Mouse (Mus musculus): ENCODE data around the gene Cabp2. TPM values are rescaled to one million over a fixed set of nuclear protein-coding genes. Genes with fewer than 3 reads are reported as not detected.

Gene Cabp2
- polyA plus RNA-seq, 1 experiment from 2014 or later, result not detected

DNA sequence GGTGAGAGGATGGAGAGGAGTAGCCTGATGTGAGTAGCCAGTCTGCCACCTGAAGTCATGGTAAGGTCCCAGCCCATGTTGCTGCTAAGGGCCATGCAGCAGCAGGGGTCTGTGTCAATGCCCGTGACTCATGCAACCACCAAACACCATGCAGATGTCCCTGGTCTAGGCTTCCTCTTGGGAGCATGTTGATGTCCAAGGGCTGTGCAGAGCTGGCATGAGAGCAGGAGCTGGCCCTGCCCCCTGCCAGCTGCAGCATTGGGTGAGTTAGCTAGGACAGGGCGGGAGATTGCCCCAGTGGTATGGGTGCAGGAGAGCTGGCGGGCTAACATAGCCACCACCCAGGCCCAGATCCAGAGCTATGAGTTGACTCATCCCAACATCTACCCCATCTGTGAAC lies 9.1 kb downstream of the Cabp2 start:
- ATAC-seq (ENCODE audit: insufficient number of reproducible peaks, insufficient read depth, low FRiP score, low read depth), result no peak
- H3K4me3 ChIP-seq (ENCODE audit: low read depth, low read length), result no peak overlapping the region
- H3K4me1 ChIP-seq (ENCODE audit: control insufficient read depth, insufficient read depth, low read length), result no peaks in the 10 kb centered on the region
- H3K9ac ChIP-seq (replicated peaks; ENCODE audit: low read depth, low read length), result no peak overlapping the region
- WGBS, result 90% methylated on average over 3 of the region's 3 CpGs
- H3K27me3 ChIP-seq (ENCODE audit: control insufficient read depth, insufficient read depth, low read length), result no peaks in the 10 kb centered on the region
- H3K4me2 ChIP-seq (replicated peaks; ENCODE audit: low read depth, low read length), result no peak overlapping the region
- H3K27ac ChIP-seq (ENCODE audit: low read length), result no peak overlapping the region
- H3K9me3 ChIP-seq (ENCODE audit: control insufficient read depth, low read depth, low read length), result no peaks in the 10 kb centered on the region
- no peaks in the 10 kb centered on the region for H3K36me3 ChIP-seq (ENCODE audit: control insufficient read depth, insufficient read depth, low read length)

DNA sequence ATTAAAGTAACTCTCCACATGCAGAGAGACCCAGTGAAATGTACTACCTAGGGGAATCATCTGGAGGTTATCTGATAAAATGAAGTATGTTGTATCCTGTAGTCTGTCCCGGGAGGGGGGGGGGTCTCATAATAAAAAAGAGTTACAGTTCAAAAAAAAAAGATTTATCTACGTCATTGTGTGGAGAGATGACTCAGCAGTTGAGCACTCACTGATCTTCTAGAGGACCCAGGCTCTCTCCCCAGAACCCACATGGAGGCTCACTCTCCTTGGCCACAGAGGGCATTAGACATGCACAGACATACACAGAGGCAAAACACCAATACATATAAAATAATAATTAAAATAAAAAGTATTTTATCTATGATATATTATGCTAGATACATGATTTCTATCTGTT lies 10.0 kb downstream of the Cabp2 start:
- Histone ChIP-seq H3K36me3 (ENCODE audit: control insufficient read depth, insufficient read depth, low read length) (no peaks in the 10 kb centered on the region), H3K9ac (replicated peaks; ENCODE audit: low read depth, low read length) (no peak overlapping the region), H3K4me3 (ENCODE audit: low read depth, low read length) (no peak overlapping the region), H3K9me3 (ENCODE audit: control insufficient read depth, low read depth, low read length) (no peaks in the 10 kb centered on the region), H3K27me3 (ENCODE audit: control insufficient read depth, insufficient read depth, low read length) (no peaks in the 10 kb centered on the region), H3K27ac (ENCODE audit: low read length) (no peak overlapping the region), H3K4me2 (replicated peaks; ENCODE audit: low read depth, low read length) (no peak overlapping the region), H3K4me1 (ENCODE audit: control insufficient read depth, insufficient read depth, low read length) (peaks cover 3% of the 10 kb centered on the region; the same call in 1 of the 2 replicates)
- ATAC-seq (ENCODE audit: insufficient number of reproducible peaks, insufficient read depth, low FRiP score, low read depth), result no peak
- 60% methylated on average over 2 of the region's 2 CpGs for WGBS

- no peak overlapping the region for H3K9ac ChIP-seq (replicated peaks; ENCODE audit: low read depth, low read length)
- no peaks in the 10 kb centered on the region for H3K36me3 ChIP-seq (ENCODE audit: control insufficient read depth, insufficient read depth, low read length)
- no peak overlapping the region for H3K4me3 ChIP-seq (ENCODE audit: low read depth, low read length)
- 81% methylated on average over 3 of the region's 3 CpGs for WGBS
- peaks cover 4% of the 10 kb centered on the region; the same call in 1 of the 2 replicates for H3K4me1 ChIP-seq (ENCODE audit: control insufficient read depth, insufficient read depth, low read length)
- H3K27ac ChIP-seq (ENCODE audit: low read length), result no peak overlapping the region
- H3K9me3 ChIP-seq (ENCODE audit: control insufficient read depth, low read depth, low read length), result no peaks in the 10 kb centered on the region
- no peak overlapping the region for H3K4me2 ChIP-seq (replicated peaks; ENCODE audit: low read depth, low read length)
- no peak for ATAC-seq (ENCODE audit: insufficient number of reproducible peaks, insufficient read depth, low FRiP score, low read depth)
- H3K27me3 ChIP-seq (ENCODE audit: control insufficient read depth, insufficient read depth, low read length), result no peaks in the 10 kb centered on the region
Measured at GRCm38 (mm10) chr19:4092750-4093149, 11.4 kb downstream of the Cabp2 start.

DNA sequence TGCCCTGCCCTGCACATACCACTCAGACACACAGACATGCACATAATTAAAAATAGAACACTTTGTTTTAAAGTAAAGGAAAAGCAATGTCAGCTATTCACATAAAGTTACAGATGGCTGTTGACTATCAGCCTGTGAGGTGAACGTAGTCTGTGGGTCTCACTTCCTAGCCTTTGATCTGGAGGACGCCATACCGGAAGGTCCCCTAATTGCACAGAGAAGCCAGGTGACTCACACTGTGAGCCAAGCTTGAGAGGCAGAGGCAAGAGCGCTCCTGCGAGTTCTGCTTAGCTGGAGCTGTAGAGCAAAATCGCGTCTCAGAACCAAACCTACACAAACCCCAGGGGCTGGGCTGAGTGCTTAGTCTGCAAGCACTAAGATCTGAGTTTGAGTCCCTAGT lies 12.4 kb downstream of the Cabp2 start:
- H3K27me3 ChIP-seq (ENCODE audit: control insufficient read depth, insufficient read depth, low read length), result no peaks in the 10 kb centered on the region
- peaks cover 12% of the 10 kb centered on the region for H3K4me1 ChIP-seq (ENCODE audit: control insufficient read depth, insufficient read depth, low read length)
- WGBS, result 72% methylated on average over 7 of the region's 7 CpGs
- H3K27ac ChIP-seq (ENCODE audit: low read length), result no peak overlapping the region
- ATAC-seq (ENCODE audit: insufficient number of reproducible peaks, insufficient read depth, low FRiP score, low read depth), result no peak
- no peak overlapping the region for H3K4me3 ChIP-seq (ENCODE audit: low read depth, low read length)
- no peaks in the 10 kb centered on the region for H3K9me3 ChIP-seq (ENCODE audit: control insufficient read depth, low read depth, low read length)
- H3K36me3 ChIP-seq (ENCODE audit: control insufficient read depth, insufficient read depth, low read length), result no peaks in the 10 kb centered on the region
- H3K9ac ChIP-seq (replicated peaks; ENCODE audit: low read depth, low read length), result no peak overlapping the region
- H3K4me2 ChIP-seq (replicated peaks; ENCODE audit: low read depth, low read length), result no peak overlapping the region

DNA sequence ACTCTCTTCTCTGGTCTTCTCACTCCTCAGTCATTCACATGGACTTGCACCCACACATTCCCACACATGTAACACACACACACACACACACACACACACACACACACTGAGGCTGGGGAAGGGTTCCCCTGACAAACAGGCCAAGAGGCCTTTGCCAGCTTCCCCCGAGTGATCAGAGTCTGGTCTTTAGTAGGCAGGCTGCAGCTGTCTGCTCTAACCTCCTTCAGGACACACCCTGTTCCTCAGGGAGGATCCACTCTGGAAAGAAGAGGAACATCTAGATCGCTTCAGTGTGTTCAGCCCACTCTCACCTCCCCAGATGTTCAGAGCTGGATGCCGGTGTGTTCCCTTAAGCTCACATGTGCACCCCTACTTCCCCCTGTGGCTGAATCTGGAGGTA lies 13.0 kb downstream of the Cabp2 start:
- peaks cover 14% of the 10 kb centered on the region for H3K4me1 ChIP-seq (ENCODE audit: control insufficient read depth, insufficient read depth, low read length)
- ATAC-seq (ENCODE audit: insufficient number of reproducible peaks, insufficient read depth, low FRiP score, low read depth), result no peak
- H3K36me3 ChIP-seq (ENCODE audit: control insufficient read depth, insufficient read depth, low read length), result no peaks in the 10 kb centered on the region
- H3K4me3 ChIP-seq (ENCODE audit: low read depth, low read length), result no peak overlapping the region
- no peak overlapping the region for H3K4me2 ChIP-seq (replicated peaks; ENCODE audit: low read depth, low read length)
- no peak overlapping the region for H3K9ac ChIP-seq (replicated peaks; ENCODE audit: low read depth, low read length)
- no peak overlapping the region for H3K27ac ChIP-seq (ENCODE audit: low read length)
- no peaks in the 10 kb centered on the region for H3K9me3 ChIP-seq (ENCODE audit: control insufficient read depth, low read depth, low read length)
- 75% methylated on average over 3 of the region's 3 CpGs for WGBS
- H3K27me3 ChIP-seq (ENCODE audit: control insufficient read depth, insufficient read depth, low read length), result no peaks in the 10 kb centered on the region

DNA sequence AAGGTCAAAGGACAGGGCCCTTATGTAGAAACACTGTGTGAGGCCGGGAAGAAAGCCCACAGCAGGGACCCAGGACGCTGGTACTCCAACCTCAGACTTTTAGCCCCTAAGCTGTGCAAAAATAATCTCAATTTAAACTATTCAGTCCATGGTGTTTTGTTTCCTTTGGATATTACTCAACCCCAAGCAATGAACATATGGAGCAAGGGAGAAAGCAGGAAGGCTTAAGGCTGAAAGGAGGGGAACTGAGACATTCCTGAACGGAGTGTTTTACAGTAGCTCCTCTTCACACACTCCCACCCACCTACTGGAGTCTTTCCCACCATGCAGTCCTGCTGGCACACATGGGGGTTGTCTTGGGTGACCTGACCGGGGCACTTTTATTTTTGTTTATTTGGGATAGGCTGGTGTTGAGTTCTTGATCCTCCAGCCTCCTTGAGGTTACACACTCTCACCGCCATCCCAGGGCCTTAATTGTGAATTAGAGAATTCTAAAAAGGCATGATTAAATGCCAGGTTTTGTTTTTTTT lies 13.5 kb downstream of the Cabp2 start:
- Histone ChIP-seq H3K9ac (replicated peaks; ENCODE audit: low read depth, low read length) (no peak overlapping the region), H3K36me3 (ENCODE audit: control insufficient read depth, insufficient read depth, low read length) (no peaks in the 10 kb centered on the region), H3K27ac (ENCODE audit: low read length) (no peak overlapping the region), H3K27me3 (ENCODE audit: control insufficient read depth, insufficient read depth, low read length) (no peaks in the 10 kb centered on the region), H3K9me3 (ENCODE audit: control insufficient read depth, low read depth, low read length) (no peaks in the 10 kb centered on the region), H3K4me3 (ENCODE audit: low read depth, low read length) (no peak overlapping the region), H3K4me1 (ENCODE audit: control insufficient read depth, insufficient read depth, low read length) (peaks cover 19% of the 10 kb centered on the region), H3K4me2 (replicated peaks; ENCODE audit: low read depth, low read length) (no peak overlapping the region)
- ATAC-seq (ENCODE audit: insufficient number of reproducible peaks, insufficient read depth, low FRiP score, low read depth), result no peak
- 76% methylated on average over 5 of the region's 5 CpGs for WGBS

GRCm38 (mm10) chr19:4095802-4096201 lies 14.4 kb downstream of the Cabp2 start:
- H3K4me2 ChIP-seq (replicated peaks; ENCODE audit: low read depth, low read length), result no peak overlapping the region; the same call in 1 of the 2 replicates
- WGBS, result 68% methylated on average over 3 of the region's 3 CpGs
- no peak overlapping the region for H3K4me3 ChIP-seq (ENCODE audit: low read depth, low read length)
- no peaks in the 10 kb centered on the region for H3K36me3 ChIP-seq (ENCODE audit: control insufficient read depth, insufficient read depth, low read length)
- H3K9me3 ChIP-seq (ENCODE audit: control insufficient read depth, low read depth, low read length), result no peaks in the 10 kb centered on the region
- H3K27me3 ChIP-seq (ENCODE audit: control insufficient read depth, insufficient read depth, low read length), result peaks cover 3% of the 10 kb centered on the region; the same call in 1 of the 2 replicates
- H3K27ac ChIP-seq (ENCODE audit: low read length), result no peak overlapping the region
- no peak for ATAC-seq (ENCODE audit: insufficient number of reproducible peaks, insufficient read depth, low FRiP score, low read depth)
- peaks cover 20% of the 10 kb centered on the region for H3K4me1 ChIP-seq (ENCODE audit: control insufficient read depth, insufficient read depth, low read length)
- H3K9ac ChIP-seq (replicated peaks; ENCODE audit: low read depth, low read length), result no peak overlapping the region

DNA sequence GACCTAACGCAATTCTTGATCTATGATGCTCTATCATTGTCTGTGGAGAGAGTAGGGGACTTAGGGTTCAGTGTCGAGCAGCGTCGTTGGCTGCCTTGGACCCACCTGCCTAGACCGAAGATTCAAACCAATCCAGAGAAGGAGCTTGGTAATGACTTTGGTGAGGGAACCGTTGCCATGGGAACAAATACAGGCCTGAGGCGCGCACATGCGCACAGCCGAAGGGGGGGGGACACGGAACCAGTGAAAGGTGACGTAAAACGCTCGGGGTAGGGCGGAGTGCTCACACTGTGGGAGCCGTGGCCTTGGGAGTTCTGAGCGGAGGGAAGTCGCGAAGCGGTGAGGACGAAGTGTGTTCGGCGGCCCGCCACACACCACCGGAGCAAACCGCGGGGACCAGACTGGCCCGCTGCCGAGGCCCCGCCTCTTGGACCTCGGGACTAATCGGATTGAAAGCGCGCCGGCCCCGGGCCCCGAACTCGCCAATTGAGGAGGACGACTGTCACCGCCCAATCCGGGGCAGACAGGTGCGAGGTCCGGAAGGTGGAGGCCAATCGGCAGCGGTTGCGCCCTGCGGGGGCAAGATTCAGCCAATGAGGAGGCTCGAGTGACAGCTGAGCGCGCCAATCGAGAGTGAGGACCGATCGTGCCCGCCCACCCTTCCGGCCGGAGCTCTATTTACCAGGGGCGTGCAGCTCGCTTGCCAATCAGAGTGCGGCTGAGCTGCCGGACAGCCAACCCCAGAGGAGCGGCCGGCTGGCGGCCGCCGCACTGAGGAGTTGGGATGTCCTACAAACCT lies 15.5 kb downstream of the Cabp2 start, which contains the start of gene Cdk2ap2:
Gene Cdk2ap2, plus strand, starts transcription at position 541 of the 799 bp plus-strand sequence.
- under 1% methylated on average over 65 of the region's 65 CpGs for WGBS
- Histone ChIP-seq H3K4me2 (replicated peaks; ENCODE audit: low read depth, low read length) (peak within 1 kb of the TSS; percentile 55), H3K27ac (ENCODE audit: low read length) (peak within 1 kb of the TSS; percentile 76), H3K4me1 (ENCODE audit: control insufficient read depth, insufficient read depth, low read length) (peaks cover 25% of the 10 kb centered on the region), H3K9me3 (ENCODE audit: control insufficient read depth, low read depth, low read length) (no peaks in the 10 kb centered on the region), H3K9ac (replicated peaks; ENCODE audit: low read depth, low read length) (0 out of 2 replicates have a peak within 1 kb of the TSS, but pooled peaks have one; percentile 29), H3K4me3 (ENCODE audit: low read depth, low read length) (peak within 1 kb of the TSS; percentile 49), H3K36me3 (ENCODE audit: control insufficient read depth, insufficient read depth, low read length) (no peaks in the 10 kb centered on the region), H3K27me3 (ENCODE audit: control insufficient read depth, insufficient read depth, low read length) (peaks cover 10% of the 10 kb centered on the region; the same call in 1 of the 2 replicates)
- ATAC-seq (ENCODE audit: insufficient number of reproducible peaks, insufficient read depth, low FRiP score, low read depth), result peak; percentile 91

Measured in stomach, embryonic 14.5 days (tissue).